Mouse (Mus musculus) kidney, embryonic 16.5 days (tissue): ENCODE measurements around the gene Sulf2. TPM values are rescaled to one million over a fixed set of nuclear protein-coding genes. Genes with fewer than 3 reads are reported as not detected.

ENCODE experiments used
- ATAC-seq: fragments of 200-750 bp; cut with Nextera tagmentation; 2 replicates; pipeline ENCODE4 v1.8.0; 2017; ENCODE audit warnings: moderate TSS enrichment; ENCODE audit not compliant: low FRiP score, low TSS enrichment
- H3K27ac ChIP-seq: fragments of 300-500 bp; sonication (generic); 2 replicates; pipeline ENCODE4 v1.5.1; 2014; ENCODE audit warnings: low read length
- H3K27me3 ChIP-seq: fragments of 300-500 bp; sonication (generic); 2 replicates; pipeline ENCODE4 v1.6.1; 2014; ENCODE audit warnings: low read length, control low read depth, mixed read lengths; ENCODE audit not compliant: insufficient read depth
- H3K36me3 ChIP-seq: fragments of 300-500 bp; sonication (generic); 2 replicates; pipeline ENCODE4 v1.6.1; 2014; ENCODE audit warnings: low read length, control low read depth, mixed read lengths; ENCODE audit not compliant: insufficient read depth
- H3K4me1 ChIP-seq: fragments of 300-500 bp; sonication (generic); 2 replicates; pipeline ENCODE4 v1.6.1; 2014; ENCODE audit warnings: low read length, control low read depth, mixed read lengths; ENCODE audit not compliant: insufficient read depth
- H3K4me2 ChIP-seq: fragments of 300-500 bp; sonication (generic); replicated peaks from 2 replicates; pipeline ENCODE4 v1.6.1; 2014; ENCODE audit warnings: low read depth, low read length
- H3K4me3 ChIP-seq: fragments of 300-500 bp; sonication (generic); 2 replicates; pipeline ENCODE4 v1.5.1; 2014; ENCODE audit warnings: mild to moderate bottlenecking, low read length
- H3K9ac ChIP-seq: fragments of 300-500 bp; sonication (generic); replicated peaks from 2 replicates; pipeline ENCODE4 v1.6.1; 2014; ENCODE audit warnings: low read length
- H3K9me3 ChIP-seq: fragments of 300-500 bp; sonication (generic); 2 replicates; pipeline ENCODE4 v1.6.1; 2016; ENCODE audit warnings: low read length, control low read depth
- WGBS: fragments of 180-500 bp; shearing (Covaris S2); extraction: QIAGEN DNeasy Blood & Tissue Kit; methylation state at CpG from one replicate; pipeline ENCODE4 v1.1.7; 2014; 5-methylcytosine and 5-hydroxymethylcytosine counted together
- polyA plus RNA-seq: library from polyadenylated mRNA; unstranded; fragments of >200 nt; fragmentation: Nextera tagmentation; extraction: Ambion mirVana; gene quantifications from 2 replicates; pipeline ENCODE4 v1.2.1, GENCODE M21; 2015

Sulf2 gene
- polyA plus RNA-seq, 1 experiment from 2014 or later = 52.7 TPM

- Histone ChIP-seq H3K4me2 (no peak overlapping the region), H3K4me1 (no peaks in the 10 kb centered on the region), H3K36me3 (peaks cover 42% of the 10 kb centered on the region), H3K4me3 (no peak overlapping the region), H3K9me3 (no peaks in the 10 kb centered on the region), H3K27me3 (no peaks in the 10 kb centered on the region), H3K9ac (no peak overlapping the region), H3K27ac (peak overlapping the region; percentile 43)
- ATAC-seq = no peak
- WGBS = 56% methylated on average over 1 of the region's 1 CpGs
Observed at GRCm38 (mm10) chr2:166062008-166062407, 93.5 kb downstream of the Sulf2 start.

GRCm38 (mm10) chr2:166059684-166060423, 95.6 kb downstream of the Sulf2 start:
- ATAC-seq = no peak

GRCm38 (mm10) chr2:166054002-166054539, 101.4 kb downstream of the Sulf2 start:
- Histone ChIP-seq H3K36me3 (peaks cover 74% of the 10 kb centered on the region), H3K4me1 (no peaks in the 10 kb centered on the region), H3K4me2 (no peak overlapping the region), H3K9ac (no peak overlapping the region), H3K9me3 (no peaks in the 10 kb centered on the region), H3K27me3 (no peaks in the 10 kb centered on the region), H3K4me3 (no peak overlapping the region), H3K27ac (no peak overlapping the region)
- ATAC-seq = no peak
- 92% methylated on average over 14 of the region's 14 CpGs for WGBS

More at GRCm38 (mm10) chr2:166059684-166060423, 95.6 kb downstream of the Sulf2 start:
- 85% methylated on average over 7 of the region's 7 CpGs for WGBS
- H3K4me3 ChIP-seq = no peak overlapping the region
- no peak overlapping the region for H3K27ac ChIP-seq
- H3K9me3 ChIP-seq = no peaks in the 10 kb centered on the region
- peaks cover 46% of the 10 kb centered on the region for H3K36me3 ChIP-seq
- no peak overlapping the region for H3K9ac ChIP-seq
- H3K4me1 ChIP-seq = no peaks in the 10 kb centered on the region
- H3K4me2 ChIP-seq = no peak overlapping the region
- no peaks in the 10 kb centered on the region for H3K27me3 ChIP-seq

DNA sequence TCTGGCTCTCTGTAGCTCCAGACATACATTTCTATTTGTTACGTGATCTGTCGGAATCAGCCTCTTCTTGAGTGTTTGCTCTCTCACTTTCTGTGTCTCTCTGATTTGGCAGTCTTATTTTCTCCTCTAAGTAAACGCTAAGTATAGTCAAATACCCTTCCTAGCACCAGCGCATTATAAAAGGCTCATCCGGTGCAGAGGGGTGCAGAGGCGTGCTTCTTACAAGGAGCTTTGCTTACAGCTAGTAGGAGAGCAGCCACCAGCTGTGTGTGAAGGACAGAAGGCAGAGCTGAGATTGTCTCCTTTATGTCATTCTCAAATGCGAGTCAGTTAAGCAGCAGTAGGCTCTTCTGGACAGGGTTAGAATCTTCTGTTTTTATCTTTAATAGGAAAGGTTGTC, 103.5 kb downstream of the Sulf2 start:
- Histone ChIP-seq H3K27me3 (no peaks in the 10 kb centered on the region), H3K9me3 (no peaks in the 10 kb centered on the region), H3K4me3 (no peak overlapping the region), H3K36me3 (peaks cover 72% of the 10 kb centered on the region), H3K4me2 (no peak overlapping the region), H3K27ac (no peak overlapping the region), H3K4me1 (no peaks in the 10 kb centered on the region), H3K9ac (no peak overlapping the region)
- 95% methylated on average over 7 of the region's 7 CpGs for WGBS
- ATAC-seq = no peak

DNA sequence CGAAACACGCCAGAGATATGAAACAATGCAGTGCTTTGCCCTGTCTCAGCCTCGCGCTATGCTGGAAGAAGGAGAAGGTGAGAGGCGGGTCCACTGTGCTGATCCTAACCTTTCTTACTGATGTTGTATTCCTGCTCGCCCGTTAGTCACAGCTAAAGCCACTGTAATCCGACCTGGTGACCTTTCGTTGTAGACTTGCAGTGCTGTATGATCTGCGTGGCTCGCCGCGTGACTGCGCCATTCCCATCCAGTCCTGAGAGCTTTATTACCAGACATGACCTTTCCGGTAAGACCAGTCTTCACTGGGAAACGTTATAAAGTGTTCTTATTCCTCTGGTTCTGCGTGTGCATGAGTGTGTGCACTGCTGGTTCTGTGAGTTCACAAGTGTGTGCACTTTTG, 104.0 kb downstream of the Sulf2 start:
- H3K4me1 ChIP-seq = no peaks in the 10 kb centered on the region
- H3K9ac ChIP-seq = no peak overlapping the region
- peaks cover 68% of the 10 kb centered on the region for H3K36me3 ChIP-seq
- ATAC-seq = no peak
- H3K4me3 ChIP-seq = no peak overlapping the region
- H3K27me3 ChIP-seq = no peaks in the 10 kb centered on the region
- H3K9me3 ChIP-seq = no peaks in the 10 kb centered on the region
- 86% methylated on average over 17 of the region's 17 CpGs for WGBS
- H3K27ac ChIP-seq = no peak overlapping the region
- no peak overlapping the region for H3K4me2 ChIP-seq

DNA sequence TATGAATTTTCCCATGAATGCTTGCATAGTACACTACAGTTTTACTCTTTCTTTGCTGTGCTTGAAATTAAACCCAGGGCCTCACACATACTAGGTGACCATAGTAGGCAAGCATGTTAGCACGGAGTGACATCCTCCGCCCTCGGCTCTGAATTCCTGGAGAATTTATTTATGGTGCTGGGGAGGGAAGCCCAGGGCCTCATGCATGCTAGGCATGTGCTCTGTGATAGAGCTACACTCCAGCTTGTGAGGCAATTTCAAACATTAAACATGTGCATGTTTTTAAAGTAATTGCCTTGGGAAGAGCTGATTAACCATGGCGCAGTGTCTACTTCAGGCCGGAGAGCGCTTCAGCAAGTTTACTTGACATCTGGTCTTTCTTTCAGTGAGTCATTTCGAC, 106.6 kb downstream of the Sulf2 start:
- Histone ChIP-seq H3K36me3 (peaks cover 45% of the 10 kb centered on the region), H3K9ac (no peak overlapping the region), H3K4me2 (no peak overlapping the region), H3K27me3 (no peaks in the 10 kb centered on the region), H3K9me3 (no peaks in the 10 kb centered on the region), H3K4me1 (peaks cover 15% of the 10 kb centered on the region), H3K27ac (no peak overlapping the region), H3K4me3 (no peak overlapping the region)
- no peak for ATAC-seq
- 72% methylated on average over 7 of the region's 7 CpGs for WGBS

DNA sequence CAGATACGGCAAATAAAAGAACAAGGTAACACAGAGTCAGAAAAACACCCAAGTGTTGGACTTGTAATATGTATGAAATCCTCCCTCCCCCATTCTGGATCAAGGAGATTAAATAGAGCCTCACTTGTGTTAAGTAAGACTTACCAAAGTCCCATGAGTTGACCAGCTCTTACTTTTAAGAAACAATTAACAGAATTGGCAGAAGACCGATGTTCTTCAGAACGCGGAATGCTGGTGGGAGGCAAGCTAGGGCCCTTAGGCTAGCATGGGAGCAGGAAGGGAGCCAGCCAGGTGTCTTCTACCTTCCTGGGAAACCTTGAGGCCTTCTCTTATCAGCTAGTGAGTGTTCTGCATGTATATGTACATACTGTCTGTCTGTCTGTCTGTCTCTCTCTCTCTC, 107.5 kb downstream of the Sulf2 start:
- H3K4me2 ChIP-seq = no peak overlapping the region
- H3K9ac ChIP-seq = no peak overlapping the region
- no peaks in the 10 kb centered on the region for H3K27me3 ChIP-seq
- H3K4me1 ChIP-seq = peaks cover 19% of the 10 kb centered on the region
- ATAC-seq = no peak
- no peak overlapping the region for H3K27ac ChIP-seq
- H3K9me3 ChIP-seq = no peaks in the 10 kb centered on the region
- H3K4me3 ChIP-seq = no peak overlapping the region
- 97% methylated on average over 4 of the region's 4 CpGs for WGBS
- peaks cover 39% of the 10 kb centered on the region for H3K36me3 ChIP-seq

GRCm38 (mm10) chr2:166045549-166046501, 109.6 kb downstream of the Sulf2 start:
- Histone ChIP-seq H3K4me1 (peaks cover 35% of the 10 kb centered on the region), H3K36me3 (peaks cover 25% of the 10 kb centered on the region; the same call in 1 of the 2 replicates), H3K9me3 (no peaks in the 10 kb centered on the region), H3K4me2 (no peak overlapping the region), H3K9ac (no peak overlapping the region), H3K27me3 (no peaks in the 10 kb centered on the region), H3K27ac (no peak overlapping the region), H3K4me3 (no peak overlapping the region)
- ATAC-seq = no peak
- 59% methylated on average over 10 of the region's 10 CpGs for WGBS

GRCm38 (mm10) chr2:166045006-166045405, 110.5 kb downstream of the Sulf2 start:
- Histone ChIP-seq H3K4me3 (no peak overlapping the region), H3K27ac (no peak overlapping the region), H3K27me3 (no peaks in the 10 kb centered on the region), H3K4me1 (peaks cover 40% of the 10 kb centered on the region), H3K36me3 (peaks cover 20% of the 10 kb centered on the region; the same call in 1 of the 2 replicates), H3K4me2 (no peak overlapping the region), H3K9ac (no peak overlapping the region), H3K9me3 (no peaks in the 10 kb centered on the region)
- ATAC-seq = no peak
- WGBS = 51% methylated on average over 2 of the region's 2 CpGs
